22 mouse cellular contexts compared by ENCODE assay signal in genomic region chr11:22247736-22248135, GRCm38 (mm10).
"Had no signal": no experiment of that assay in that cellular context is flagged by ENCODE, and none has a peak within 500 bp of the region (broad histone marks: within the 10 kb centered on the region; RNA-seq: fewer than 3 reads in every experiment).

No protein-coding gene starts in this region.

- H3K4me3 ChIP-seq: limb, embryonic 10.5 days; limb, embryonic 13.5 days; liver, embryonic 12.5 days; liver, embryonic 15.5 days; midbrain, embryonic 13.5 days; myocyte; neural tube, embryonic 13.5 days had no signal

- H3K4me2 ChIP-seq: limb, embryonic 13.5 days; liver, embryonic 12.5 days; liver, embryonic 15.5 days; midbrain, embryonic 13.5 days; neural tube, embryonic 13.5 days had no signal

- H3K4me1 ChIP-seq: limb, embryonic 10.5 days; limb, embryonic 13.5 days; liver, embryonic 12.5 days; liver, embryonic 15.5 days; midbrain, embryonic 13.5 days had no signal

- H3K27me3 ChIP-seq: limb, embryonic 13.5 days; liver, embryonic 12.5 days; liver, embryonic 15.5 days; midbrain, embryonic 13.5 days; neural tube, embryonic 13.5 days had no signal

- DNase-seq: kidney, adult 18-20 months; kidney, adult 9 months; kidney, postnatal 14 days; kidney, postnatal 4 days; layer of hippocampus, adult 9-11 months; liver; lung, adult 2 months; lung, postnatal 4 days; retina, postnatal 1 day; right cerebral cortex, postnatal 25 days; thymus, adult 2 months; thymus, postnatal 14 days; thymus, postnatal 4 days had no signal

- H3K9me3 ChIP-seq: limb, embryonic 10.5 days; limb, embryonic 13.5 days; liver, embryonic 12.5 days; liver, embryonic 15.5 days; neural tube, embryonic 13.5 days had no signal

- H3K36me3 ChIP-seq: limb, embryonic 10.5 days; liver, embryonic 12.5 days; liver, embryonic 15.5 days; midbrain, embryonic 13.5 days; neural tube, embryonic 13.5 days had no signal

- H3K27ac ChIP-seq: limb, embryonic 10.5 days; limb, embryonic 13.5 days; liver, embryonic 12.5 days; liver, embryonic 15.5 days; midbrain, embryonic 13.5 days; neural tube, embryonic 13.5 days; stomach, postnatal 0 days had no signal

- ATAC-seq: liver, embryonic 12.5 days; midbrain, embryonic 13.5 days; midbrain, embryonic 16.5 days had no signal

- H3K9ac ChIP-seq: limb, embryonic 13.5 days; liver, embryonic 12.5 days; liver, embryonic 15.5 days; midbrain, embryonic 13.5 days; neural tube, embryonic 13.5 days had no signal
